Mouse (Mus musculus) testis, postnatal 10 days (tissue): ENCODE results near the gene B4galnt3.
"Not testable (repeated sequence)": the region's sequence is repeated elsewhere in the genome, so short reads cannot be mapped to it uniquely, and the experiment has no call there.

Experiments used
- DNase-seq: peaks from one replicate; pipeline ENCODE4 v3.0.0; 2021; ENCODE audit warnings: low spot score

B4galnt3 gene

DNA sequence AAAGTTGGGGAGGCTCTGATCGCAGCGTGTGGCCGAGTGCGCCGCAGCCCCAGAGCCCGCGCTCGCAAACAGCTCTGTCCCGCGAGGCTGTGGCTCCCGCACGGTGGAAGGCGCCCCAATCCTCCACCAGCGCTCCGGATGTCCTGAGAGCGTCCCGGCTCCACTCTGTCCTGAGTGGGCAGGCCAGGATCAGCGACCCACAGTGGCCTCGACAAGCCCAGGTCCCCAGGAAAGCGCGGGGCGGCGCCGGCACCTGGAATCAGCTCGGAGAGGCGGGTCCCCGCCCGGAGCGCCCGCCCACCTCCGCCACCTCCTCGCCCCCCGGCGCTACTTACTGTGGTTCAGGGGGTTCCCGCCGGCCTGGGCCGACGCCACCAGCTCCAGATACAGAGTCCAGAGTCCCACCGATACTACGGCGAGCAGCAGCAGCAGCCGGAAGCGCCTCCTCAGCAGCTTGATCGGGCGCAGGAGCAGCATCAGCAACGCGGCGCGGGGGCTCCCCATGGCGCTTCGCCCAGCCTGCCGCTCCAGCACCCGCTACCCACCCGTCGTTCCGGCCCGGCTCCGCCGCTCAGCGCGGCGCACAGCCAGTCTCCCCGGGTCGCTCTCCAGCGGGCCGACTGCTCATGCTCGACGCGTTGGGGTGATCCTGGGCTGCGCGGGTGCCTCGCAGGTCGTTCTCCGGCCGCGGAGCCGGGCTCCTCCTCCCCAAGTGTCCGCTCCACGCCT lies at the start of gene B4galnt3, which contains the start of gene D330020A13Rik:
B4galnt3 (minus strand) TSS at position 504 of the 729 bp plus-strand sequence.
D330020A13Rik (plus strand) TSS at position 309 of the 729 bp plus-strand sequence.
- peak; percentile 62 for DNase-seq

DNA sequence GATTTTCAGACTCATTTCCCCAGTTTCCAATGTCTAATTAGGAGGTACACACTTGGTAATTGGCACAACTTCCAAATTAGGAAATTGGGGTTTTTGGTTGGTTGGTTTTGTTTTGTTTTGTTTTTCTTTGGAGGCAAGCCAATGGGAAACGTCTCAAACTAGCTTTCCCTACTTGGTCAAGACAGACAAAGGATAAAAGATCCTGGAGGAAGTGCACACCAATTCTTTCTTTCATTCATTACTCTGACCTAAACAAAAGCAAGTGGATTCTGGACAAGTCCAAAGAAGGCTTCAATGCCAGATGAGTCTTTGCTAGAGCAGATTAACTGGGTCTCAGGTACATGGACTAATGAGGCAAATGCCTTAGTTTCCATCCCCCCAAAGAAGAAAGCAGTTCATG lies 49.6 kb upstream of the B4galnt3 start:
- no peak for DNase-seq

DNA sequence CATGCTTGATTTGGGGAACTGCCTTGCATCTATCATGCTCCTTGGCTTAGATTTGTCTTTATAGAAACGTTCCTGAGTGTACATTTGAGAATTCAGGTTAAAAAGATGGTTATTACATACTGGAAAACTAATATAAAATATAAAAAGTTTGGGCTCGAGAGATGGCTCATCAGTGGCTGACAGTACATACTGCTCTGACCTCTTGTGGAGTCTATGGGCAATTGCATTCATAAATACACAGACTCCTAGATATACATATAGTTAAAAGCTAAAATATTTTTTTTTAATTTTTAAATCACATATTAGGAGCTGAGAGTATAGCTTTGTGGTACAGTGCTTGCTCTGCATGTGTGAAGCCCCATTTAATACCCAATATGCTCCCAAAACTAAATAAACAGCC lies 38.0 kb upstream of the B4galnt3 start:
- DNase-seq = no peak

DNA sequence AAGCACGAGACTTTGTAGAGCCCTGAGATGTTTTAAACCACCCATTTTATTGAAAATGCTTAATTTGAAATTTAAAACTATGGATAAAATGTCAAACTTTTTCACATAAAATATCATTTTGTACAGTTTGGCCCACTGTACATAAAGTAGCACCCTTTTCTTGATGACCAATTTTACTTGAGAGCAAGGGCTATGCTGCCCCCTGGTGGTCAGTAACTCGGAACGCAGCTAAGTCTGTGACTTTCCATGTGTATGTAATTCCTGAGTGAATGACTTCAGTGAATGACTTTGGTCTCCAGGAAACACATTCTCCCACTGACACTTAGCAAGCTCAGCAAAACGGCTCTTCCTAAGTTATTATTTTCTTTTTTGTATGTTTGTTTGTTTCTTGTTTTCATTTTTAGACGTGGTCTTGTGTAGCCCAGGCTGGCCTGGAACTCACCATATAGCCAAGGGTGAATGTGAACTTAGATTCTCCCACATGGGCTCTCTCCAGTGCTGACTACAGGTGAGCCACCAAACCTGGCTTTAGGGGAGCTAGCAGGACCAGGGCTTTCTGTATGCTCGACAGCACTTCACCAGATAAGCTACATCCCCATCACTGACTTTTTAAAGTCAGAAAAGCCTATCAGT lies 30.1 kb upstream of the B4galnt3 start:
- peak; percentile 81 for DNase-seq

DNA sequence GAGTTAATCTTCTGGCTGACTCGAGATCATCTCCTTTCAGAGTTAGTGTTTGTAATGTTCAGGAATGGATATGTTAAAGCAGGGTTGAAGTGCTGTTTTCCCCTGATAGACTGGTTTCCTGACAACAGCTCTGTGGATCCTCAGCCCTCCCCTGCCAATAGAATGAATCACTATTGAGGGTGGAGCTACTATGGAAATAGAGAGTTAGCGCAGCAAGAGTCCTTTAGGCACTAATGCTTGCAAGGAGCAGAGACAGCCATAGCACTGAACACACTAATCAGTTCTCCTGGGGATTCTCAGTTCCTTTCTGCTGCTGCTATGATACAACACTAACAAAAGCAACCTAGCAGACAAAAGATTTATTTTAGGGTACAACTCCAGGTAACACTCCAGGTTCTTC lies 26.0 kb upstream of the B4galnt3 start:
- no peak for DNase-seq

DNA sequence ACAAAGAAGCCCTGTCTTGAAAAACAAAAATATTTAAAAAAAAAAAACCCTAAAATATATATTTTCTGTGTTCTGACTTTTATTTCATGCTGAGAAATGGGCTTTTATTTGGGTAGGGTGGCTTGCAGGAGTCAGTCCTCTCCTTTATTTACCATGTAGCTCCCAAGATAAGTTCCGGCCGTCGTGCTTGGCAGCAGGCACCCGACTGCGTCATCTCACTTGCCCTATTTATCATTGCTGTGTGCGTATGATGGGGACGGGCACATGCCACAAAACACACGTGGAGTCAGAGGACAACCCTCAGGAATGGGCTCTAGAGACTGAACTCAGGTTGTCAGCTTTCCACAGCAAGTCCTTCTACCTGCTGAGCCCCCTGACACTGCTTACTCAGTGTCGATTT lies 24.8 kb upstream of the B4galnt3 start:
- no peak for DNase-seq

DNA sequence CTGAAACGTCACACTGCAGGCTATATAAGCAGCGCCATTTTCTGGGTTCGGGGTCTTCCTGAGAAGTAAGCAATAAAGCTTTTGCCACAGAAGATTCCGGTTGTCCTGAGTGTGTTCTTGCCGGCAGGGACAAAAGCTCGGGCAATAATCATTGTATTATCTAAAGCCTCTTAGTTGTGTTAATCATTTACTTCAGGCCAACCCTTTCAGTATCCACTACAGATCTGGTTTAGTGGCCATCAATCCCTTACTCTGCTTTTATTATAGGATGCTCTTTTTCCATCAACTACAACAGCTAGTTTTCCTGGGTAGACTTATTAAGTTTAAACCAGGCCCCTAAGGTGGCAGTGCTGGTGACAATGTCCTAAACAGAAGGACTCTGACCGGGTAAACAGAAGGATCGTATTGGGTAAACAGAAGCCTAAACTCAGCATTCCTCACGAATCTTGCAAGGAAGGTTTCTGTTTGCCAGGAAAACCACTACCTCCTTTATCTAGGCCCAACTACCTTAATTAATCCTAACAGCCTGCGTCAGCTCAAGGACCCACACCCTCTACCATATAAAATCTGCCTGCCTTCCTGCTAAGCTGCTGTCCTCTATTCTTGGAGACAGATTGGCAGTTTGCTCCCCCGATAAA lies 24.1 kb upstream of the B4galnt3 start:
- no peak for DNase-seq

DNA sequence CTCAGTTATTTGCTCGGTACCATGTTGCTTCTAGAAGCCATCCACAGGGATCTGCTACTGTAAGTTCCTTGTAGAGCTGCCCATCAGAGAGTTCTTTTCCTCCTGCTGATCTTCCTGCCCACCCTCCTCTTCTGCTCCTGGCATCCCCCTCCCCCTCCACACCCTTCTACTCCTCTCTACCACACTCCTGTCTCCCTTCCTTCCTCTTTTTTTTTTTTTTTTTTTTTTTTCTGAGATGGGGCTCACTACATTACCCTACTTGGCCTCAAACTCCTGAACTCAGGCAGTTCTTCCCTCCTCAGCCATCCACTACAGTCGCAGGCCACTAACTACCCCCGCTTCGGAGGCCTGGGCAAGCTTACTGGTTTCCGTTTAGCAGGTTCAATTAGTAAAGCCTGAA lies 18.1 kb upstream of the B4galnt3 start:
- DNase-seq = no peak

DNA sequence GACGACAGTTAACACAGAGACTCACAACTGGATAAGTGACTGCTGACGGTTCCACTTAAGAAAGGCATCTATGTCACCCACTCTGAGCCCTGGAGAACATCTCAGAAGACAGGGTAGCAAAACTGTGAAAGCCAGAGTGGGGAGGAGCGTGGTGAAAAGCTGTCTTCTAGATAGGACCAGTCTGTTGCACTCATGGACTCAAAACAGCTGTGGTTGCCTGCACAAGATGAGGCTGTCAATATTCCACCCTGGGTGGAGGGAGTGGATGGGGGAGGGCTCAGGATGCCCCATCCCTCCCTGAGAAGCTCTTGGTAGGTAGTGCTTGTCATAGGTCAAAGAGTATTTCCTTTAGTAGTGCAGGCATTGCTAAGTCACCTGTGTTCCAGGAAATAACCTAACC lies 15.4 kb upstream of the B4galnt3 start:
- DNase-seq = no peak

DNA sequence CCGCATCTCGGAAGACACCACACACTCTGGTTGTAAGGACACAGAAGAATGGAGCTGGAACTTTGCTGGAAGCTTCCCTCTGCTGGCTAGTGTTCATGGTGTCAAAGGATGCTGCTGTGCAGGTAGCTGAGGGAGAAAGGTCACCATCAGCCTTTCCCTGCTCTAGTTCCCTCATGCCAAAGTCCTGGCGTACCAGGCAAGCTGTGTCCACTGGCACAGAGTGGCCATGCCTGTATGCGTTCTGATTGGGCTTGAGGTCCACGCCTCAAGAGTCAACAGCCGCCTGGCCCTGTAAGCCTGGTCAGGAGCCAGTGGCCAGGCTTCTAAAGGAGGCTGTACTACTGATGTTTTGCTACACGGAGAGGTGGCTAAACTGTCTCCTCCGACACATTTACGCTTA lies 15.0 kb upstream of the B4galnt3 start:
- DNase-seq = no peak

DNA sequence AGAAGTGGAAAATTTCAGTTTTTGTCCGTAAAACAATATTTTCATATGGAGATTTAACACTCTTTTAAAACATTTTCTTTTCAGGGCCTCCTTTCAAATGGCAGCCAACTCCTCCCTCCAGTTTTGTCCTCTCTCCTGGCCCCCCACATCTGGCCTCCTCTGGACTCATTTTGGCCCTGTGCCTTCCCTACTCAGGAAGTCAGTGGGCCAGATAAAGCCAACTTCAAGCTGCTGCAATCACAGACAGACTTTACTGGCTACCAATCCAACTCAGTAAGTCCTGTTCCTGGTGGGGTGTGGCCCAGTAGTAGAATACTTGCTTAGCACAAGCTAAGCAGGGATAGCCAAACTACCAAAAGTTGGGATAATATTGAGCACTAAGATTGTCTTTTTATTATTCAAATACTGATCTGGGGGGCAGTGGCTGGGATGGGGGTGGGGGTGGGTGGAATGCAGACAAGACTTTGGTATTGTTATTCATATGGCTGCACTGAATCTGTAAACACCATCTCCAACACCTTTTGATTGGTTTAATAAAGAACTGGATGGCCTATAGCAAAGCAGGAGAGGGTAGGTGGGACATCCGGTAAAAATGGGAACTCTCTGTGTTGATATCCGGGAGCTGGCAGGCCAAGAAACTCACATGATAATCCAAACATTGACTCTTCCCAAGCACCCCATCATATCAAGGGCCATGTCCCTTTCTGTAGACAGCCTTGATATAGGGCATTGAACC lies 12.7 kb upstream of the B4galnt3 start:
- no peak for DNase-seq

DNA sequence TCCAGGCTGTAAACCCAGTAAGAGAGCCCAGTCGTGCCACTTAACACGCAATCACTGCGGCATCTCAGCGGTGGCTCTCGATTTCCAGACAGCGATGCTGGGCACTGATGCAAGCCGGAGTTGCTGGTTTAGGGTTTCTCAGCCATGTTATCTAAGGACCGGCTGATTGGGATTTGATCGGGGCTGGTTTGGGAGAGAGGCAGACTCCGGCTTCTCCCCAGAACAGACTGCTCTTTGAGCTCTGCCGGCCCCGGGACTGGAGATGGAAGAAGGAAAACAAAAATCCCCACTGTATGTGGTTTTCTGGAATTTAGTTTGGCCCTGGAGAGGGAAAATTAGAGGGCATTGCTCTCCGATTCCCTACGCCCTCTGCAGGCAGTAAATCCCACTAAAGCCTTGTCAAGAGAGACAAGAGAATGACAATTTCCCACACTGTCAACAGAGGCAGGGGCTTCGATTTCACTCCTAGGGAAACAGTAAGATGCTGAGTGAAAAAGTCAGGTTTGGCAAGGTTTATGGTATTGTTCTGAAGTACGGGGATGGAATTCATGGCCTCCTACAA lies 8.5 kb upstream of the B4galnt3 start:
- DNase-seq = no peak

DNA sequence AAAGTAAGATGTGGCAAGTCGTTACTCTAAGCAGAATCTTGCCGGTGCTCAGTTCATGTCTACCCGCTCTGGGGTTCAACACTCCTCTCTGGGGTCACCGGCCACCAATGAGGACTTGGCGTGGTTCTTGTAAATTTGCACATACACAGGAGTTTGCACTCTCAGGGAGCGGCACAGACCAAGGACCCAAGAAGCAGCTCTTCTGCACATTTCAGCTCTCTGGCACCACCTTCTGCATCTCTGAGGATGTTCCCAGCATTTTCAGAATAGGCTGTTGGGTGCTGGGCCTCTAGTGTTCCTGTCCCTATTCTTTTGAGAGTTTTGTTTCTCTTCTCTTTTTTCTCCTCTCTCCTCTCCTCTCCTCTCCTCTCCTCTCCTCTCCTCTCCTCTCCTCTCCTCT lies 6.8 kb upstream of the B4galnt3 start:
- DNase-seq = peak; percentile 56

DNA sequence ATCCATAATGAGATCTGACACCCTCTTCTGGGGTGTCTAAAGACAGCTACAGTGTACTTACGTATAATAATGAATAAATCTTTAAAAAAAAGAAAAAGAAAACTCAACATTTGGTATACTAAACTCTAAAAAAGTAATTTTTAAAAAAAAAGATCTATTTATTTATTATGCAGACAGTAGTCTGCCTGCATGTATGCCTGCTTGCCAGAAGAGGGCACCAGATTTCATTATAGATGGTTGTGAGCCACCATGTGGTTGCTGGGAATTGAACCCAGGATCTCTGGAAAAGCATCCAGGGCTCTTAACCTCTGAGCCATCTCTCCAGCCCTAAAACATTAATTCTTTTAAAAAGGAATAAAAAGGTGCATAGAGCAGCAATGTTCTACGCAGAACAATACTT lies 2.2 kb upstream of the B4galnt3 start:
- DNase-seq = not testable (repeated sequence)

DNA sequence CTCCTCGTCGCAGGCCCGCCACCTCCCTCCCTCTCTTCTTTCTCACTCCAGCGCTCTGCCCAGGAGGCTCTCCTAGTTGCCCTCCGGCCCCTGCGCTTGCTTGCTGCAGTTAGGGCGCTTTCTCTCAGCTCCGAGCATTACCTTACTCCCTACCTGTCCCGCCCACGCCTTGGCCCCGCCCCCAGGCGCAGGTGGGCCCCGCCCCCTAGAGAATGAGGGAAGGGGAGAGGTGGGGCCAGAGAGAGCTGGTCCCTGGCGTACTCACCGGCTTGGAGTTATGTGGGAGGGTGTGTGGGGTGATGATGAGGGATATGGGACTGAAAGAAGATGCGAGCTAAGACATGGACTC lies 400 bp upstream of the B4galnt3 start:
- peak; percentile 73 for DNase-seq

DNA sequence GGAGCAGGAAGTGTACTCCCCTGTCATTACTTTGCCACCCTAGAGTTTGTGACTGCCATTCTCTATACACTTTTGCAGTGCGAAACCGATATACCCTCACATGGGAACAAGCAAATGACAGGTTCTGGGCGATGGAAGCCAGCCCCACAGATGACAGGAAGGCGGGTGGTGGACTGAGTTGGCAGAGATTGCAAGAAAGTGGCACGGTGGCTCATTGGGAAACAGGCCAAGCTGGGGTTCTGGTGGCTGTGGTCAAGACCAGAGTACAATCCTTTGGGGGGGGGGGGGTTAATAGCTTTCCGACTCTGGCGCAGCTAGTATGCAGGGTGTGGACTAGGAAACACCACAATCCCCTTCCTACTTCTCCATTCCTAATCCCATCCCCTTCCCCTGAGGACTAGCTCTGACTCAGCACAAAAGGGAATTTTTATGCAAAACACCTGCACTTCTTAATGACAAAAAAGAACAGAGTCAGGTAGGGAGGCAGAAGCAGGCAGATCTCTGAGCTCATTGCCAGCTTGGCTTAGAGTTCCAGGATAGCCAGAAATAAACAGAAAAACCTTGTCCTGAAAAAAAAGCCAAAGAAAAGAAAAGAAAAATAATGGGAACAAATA lies 2.9 kb downstream of the B4galnt3 start:
- DNase-seq = no peak

DNA sequence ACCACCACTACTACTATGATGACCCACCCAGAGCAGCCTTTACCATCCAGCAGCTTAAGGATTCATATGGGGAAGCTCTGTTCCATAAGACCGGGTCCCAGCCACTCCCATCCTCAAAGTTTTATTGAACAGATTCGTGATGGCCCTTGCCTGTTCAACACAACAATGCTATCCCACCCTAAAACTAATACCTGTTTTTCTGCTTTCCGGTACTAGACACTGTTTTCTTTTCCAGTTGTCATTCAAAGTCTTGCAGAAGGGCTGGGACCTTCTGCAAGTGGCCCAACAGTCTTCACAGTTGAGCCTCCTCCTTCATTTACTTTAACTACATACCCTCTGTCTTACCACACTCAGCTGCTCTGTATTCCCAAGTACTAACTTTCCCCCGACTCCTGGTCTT lies 4.9 kb downstream of the B4galnt3 start:
- no peak for DNase-seq

DNA sequence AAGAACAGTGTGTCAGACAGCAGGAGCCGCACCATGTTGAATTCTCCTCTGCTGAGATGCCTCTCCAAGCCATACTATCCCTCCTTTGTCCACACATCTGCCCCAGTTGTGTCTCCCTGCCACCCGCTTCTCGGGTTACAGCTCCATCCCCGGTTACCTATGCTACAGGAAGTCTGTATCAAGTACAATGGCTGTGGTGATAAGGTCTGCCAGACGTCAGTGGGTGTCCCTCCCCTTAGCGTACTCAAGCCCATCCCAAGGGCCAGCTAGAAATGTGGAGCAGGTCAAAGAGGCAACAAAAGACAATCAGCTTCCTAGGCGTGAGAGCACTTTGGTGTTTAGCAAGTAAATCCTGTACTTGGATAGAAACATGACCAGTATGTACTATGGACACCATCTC lies 5.8 kb downstream of the B4galnt3 start:
- DNase-seq = no peak

DNA sequence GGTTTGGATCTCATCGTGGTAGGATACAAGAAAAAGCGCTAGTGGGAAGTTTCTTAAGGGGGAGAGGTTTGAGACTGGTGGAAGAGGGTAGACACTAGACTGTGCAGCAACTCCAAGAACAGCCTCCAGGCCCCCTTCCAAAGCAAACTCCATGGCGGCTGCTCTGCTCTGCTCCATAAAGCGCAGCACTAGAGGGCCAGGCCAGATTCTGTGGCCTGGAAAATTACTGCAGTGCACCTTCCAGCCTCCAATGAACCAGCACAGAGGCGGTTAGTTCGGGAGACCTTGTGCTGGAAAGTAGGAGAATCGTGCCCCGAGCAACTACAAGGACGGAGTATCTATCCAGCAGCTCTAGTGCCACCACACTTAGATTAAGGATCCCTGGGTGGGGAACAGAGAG lies 7.1 kb downstream of the B4galnt3 start:
- DNase-seq = no peak

DNA sequence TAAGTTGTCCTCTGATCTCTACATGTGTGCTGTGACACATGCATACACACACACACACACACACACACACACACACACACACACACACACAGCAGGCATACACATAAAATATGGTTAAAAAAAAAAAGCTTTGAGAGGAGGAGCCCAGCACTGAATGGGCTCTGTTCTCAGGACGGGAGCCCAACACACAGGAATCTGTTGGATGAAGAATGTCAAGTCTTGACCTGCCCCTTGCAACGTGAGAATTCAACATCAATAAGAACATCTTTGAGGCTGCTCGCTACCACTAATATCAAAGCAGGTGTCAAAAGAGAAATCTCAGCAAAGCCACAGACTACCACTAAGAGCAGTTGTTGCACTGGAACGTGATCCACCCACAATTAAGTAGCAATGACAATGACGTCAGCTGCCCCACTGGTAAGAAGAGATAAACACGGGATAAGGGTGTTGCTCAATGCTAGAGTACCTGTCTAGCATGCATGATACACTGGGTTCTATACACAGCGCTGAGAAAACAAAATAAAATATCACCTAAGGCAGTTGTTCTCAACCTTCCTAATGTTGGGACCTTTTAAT lies 17.4 kb downstream of the B4galnt3 start:
- no peak for DNase-seq

DNA sequence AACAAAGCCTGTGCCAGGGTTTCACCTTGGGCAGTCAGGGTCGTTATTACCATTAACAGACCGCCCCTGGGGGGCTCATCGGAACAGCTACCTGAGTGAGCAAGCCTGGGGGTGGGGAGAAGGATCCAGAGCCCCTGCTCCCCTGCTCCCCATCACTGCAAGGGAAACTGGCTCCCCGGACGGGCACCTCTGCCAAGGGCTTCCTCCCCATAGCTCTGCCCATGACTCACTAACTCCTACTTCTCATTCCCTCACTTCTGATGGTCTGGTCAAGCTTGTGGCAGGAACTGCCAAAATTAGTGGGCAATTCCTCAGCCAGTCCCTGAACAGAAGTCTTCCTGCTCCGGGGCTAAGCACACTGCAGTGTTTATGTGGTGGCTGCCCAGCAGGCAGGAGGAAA lies 19.1 kb downstream of the B4galnt3 start:
- no peak for DNase-seq

DNA sequence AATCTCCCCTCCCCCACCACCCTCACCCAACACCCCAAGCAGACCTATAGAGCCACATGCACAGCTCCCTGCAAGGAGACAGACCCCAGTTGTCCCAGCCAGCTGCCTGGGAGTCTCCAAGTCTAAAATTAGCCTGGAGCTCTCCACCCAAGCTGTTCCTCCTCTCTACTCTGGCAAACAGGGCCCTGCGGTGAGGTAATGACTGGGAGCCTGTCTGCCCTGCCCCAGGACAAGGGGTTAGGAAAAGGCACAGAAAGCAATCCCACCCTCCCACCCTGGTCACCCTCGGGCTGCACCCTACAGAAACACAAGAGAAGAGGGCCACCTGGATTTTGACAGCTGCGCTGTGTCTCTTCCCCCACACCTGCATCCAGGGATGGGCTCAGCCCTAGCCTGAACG lies 19.5 kb downstream of the B4galnt3 start:
- DNase-seq = no peak
